Mouse (Mus musculus): ENCODE results near the gene Ssh3.

DNA sequence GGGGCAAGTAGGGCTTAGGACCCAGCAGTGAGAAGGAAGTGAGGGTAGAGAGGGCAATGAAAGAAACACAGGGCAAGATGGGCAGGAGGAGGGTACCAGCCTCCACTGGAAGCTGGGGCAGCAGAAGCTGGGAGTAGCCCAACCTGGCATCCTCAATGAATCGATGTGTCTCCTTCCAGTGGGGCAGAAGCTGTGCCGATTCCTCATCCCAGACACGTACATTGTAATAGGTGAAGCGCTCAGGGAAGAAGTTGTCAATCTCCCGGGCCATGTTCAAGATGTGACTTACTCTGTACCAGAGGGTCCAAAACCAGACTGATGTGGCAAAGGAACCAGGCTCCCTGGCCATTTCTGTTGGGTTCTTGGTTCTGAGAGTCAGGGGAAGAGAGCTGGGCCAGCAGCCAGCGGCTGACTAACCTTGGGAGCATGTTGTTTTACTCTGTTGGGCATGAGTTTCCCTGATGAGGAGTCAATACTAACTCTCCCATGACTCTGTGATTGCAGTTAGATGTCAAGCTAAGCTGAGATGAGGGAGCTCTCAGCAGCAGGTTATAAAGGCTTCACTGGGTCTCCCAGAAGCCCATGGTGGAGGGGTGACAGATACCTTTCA, 4.7 kb downstream of the Ssh3 start:
- TF ChIP-seq POLR2AphosphoS5 (IDR thresholded peaks at IDR 0.05; ENCODE audit: insufficient replicate concordance, low read depth, low read length) (no peak), CTCF (IDR thresholded peaks at IDR 0.05; ENCODE audit: low read depth, low read length) (no peak)
